Mouse (Mus musculus): ENCODE measurements around the gene Fermt1. TPM values are rescaled to one million over a fixed set of nuclear protein-coding genes. Genes with fewer than 3 reads are reported as not detected.

The Fermt1 gene
- polyA plus RNA-seq, 1 experiment from 2014 or later: 0.30 TPM

Other genes starting within 250 kb of the Fermt1 start
- gene Chgb, start 164.6 kb downstream of the Fermt1 start, polyA plus RNA-seq (2015; fragmentation: Nextera tagmentation; extraction: Ambion mirVana): 0.40 and 4.9 TPM in 2 replicates
- 16.7 and 19.3 TPM in 2 replicates for gene Trmt6, start 129.9 kb downstream of the Fermt1 start, polyA plus RNA-seq (2015; fragmentation: Nextera tagmentation; extraction: Ambion mirVana)
- gene Mcm8, start 129.8 kb downstream of the Fermt1 start, polyA plus RNA-seq (2015; fragmentation: Nextera tagmentation; extraction: Ambion mirVana): 8.3 and 10.0 TPM in 2 replicates
- gene Crls1, start 99.2 kb downstream of the Fermt1 start, polyA plus RNA-seq (2015; fragmentation: Nextera tagmentation; extraction: Ambion mirVana): 15.8 and 16.9 TPM in 2 replicates
- gene Lrrn4, start 65.0 kb downstream of the Fermt1 start, polyA plus RNA-seq (2015; fragmentation: Nextera tagmentation; extraction: Ambion mirVana): 11.7 and 15.9 TPM in 2 replicates